Mouse (Mus musculus) embryo, embryonic 9.5 days (tissue): ENCODE results near the gene Grm2.

Experiments used
- DNase-seq: peaks from one replicate; pipeline ENCODE4 v3.0.0-alpha.2; 2017; ENCODE audit errors: extremely low spot score

Grm2 gene

DNA sequence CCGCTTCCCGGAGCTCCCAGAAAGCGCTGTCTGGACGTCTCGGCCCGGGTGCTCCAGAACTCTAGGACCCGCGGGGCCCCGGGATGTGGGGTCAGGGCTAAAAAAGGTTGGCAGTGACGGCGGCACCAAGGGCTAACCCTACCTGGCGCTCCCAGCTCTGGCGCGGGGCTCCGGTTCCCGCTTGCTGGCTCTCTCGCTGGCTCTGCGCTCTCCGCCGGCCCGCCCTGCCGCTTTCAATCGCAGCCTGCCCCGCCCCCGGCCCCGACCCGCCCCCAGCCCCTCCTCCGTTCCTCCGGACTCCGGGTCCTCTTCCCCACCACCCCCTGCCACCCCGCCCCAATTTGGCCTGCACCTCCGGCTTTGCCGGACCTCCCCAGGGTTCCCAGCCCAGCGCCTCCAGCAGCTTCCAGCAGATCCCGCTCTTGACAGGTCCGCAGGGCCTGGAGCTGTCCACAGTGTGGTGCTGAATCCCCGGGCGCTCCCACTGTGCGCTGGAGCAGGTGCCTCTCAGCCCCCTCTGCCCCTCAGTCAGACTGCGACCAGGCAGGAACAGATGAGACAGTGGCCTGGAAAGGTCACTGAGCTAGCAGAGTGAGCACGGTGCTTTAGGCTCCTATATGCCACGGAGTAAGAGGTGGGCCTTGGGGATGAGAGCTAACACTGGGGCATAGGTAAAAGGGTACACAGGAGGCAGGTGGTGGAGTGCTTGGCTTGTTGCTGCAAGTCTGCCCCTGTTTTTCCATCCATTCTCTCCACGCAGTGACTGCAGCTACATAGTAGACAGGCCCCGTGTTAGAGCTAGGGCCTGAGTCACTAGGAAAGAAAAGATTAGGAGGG, at the start of gene Grm2:
TSS of gene Grm2 (minus strand) at position 199 of the 837 bp plus-strand sequence.
- peak; percentile 86 for DNase-seq

GRCm38 (mm10) chr9:106692973-106693481, 37.1 kb upstream of the Grm2 start:
- no peak for DNase-seq

DNA sequence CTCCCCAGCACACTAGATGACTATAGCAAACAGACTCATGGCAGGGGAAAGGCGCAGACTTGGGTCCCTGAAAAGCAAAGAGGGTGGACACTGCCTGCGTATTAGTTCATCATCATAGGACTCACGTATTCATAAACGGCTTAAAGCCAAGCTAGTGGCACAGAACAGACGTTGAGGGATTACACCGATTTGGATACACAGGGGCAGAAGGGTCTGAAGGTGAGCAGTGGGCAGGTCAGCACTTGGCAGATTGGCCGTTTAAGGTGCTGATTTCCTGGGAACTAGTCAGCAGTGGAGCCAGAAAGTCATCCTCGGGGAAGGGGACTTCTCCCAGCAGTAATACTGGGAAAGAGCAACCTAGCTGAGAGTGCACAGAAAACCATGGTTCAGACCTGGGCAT, 33.0 kb upstream of the Grm2 start:
- no peak for DNase-seq

- peak; percentile 77 for DNase-seq
These were observed 31.2 kb upstream of the Grm2 start for GRCm38 (mm10) chr9:106686983-106687650.

- peak; percentile 83 for DNase-seq
These were observed 29.6 kb upstream of the Grm2 start, which contains the start of gene Tex264 for GRCm38 (mm10) chr9:106685249-106686101. Tex264 (minus strand) TSS chr9:106685927.

GRCm38 (mm10) chr9:106684918-106685248, 29.0 kb upstream of the Grm2 start:
- no peak for DNase-seq

- DNase-seq = no peak
These were observed 28.4 kb upstream of the Grm2 start for GRCm38 (mm10) chr9:106684093-106684872.

DNA sequence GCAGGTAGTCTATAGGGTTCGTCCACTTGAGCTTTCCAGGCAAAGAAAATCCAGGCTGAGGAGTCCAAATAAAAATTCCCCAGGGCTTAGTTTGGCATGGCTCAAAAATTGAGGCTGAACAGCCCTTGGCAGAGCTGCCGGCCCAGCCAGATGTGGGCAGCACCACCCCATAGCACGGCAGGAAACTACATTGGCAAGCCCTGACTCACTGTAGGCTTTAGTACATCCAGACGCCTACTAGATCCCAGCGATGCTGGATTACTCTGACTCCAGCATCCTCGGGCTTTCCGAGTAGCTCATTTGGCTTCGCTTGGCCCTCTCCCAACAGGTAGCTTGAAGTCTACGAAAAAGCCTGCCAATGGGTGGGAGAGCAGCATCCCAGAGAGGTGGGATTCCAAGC, 25.1 kb upstream of the Grm2 start:
- DNase-seq = no peak

GRCm38 (mm10) chr9:106678242-106678641, 22.4 kb upstream of the Grm2 start:
- DNase-seq = no peak

GRCm38 (mm10) chr9:106677702-106678101, 21.8 kb upstream of the Grm2 start:
- DNase-seq = no peak

DNA sequence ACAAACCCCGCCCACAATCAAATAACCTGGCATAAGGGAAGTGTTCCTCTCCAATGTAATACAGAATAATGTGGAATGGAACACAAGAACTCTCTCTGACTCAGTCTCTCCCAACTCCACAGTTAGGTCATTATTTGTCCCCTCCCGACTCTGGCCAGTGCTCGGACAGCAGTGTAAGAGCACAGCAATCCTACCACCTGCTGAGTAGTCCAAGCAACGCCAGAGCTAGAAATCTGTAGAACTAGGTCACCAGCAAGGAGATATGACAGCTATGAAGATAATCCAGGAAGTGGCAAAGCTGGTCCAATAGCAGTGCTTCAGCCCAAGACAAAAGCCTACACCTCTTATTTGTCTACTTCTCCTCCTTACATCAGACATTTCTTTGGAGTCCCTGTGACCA, 20.7 kb upstream of the Grm2 start:
- DNase-seq = no peak

DNA sequence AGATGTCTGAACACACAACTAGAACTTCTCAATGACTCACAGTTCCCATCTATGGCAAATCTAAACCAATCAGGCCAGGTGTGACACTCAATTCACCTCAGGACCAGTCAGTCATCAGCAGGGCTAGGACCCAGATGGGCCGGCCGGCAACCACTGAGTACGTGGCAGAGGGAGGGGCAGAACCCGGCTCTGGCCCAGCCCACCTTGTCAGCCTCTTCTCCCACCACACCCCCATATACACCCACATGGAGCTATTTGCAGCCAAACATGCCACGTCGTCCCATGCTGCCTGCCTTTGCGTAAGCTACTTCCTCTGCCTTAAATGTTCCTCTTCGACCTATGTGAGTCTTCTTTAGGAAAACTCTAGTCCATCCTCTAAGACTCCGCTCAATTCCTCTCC, 20.1 kb upstream of the Grm2 start:
- no peak for DNase-seq

DNA sequence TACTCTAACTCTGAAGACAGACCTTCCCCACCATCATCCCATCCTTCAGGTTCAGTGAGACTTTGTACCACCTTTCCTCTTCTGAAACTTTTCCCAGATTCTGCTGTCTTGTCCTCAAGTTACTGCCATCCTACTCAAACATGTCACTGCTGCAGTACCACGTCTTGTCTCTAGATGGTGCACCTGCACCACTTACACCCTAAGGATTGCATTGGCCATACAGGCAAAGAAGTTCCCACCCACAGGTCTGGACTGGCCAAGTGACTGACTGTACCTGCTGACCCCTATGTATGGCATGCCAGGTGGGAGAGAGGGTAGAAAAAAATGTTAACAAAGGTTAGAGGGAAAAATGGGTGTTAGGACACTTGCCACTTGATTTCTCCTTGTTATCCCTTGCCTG, 19.6 kb upstream of the Grm2 start:
- peak; percentile 83 for DNase-seq

- no peak for DNase-seq
These were observed 18.0 kb upstream of the Grm2 start for GRCm38 (mm10) chr9:106673860-106674259.

DNA sequence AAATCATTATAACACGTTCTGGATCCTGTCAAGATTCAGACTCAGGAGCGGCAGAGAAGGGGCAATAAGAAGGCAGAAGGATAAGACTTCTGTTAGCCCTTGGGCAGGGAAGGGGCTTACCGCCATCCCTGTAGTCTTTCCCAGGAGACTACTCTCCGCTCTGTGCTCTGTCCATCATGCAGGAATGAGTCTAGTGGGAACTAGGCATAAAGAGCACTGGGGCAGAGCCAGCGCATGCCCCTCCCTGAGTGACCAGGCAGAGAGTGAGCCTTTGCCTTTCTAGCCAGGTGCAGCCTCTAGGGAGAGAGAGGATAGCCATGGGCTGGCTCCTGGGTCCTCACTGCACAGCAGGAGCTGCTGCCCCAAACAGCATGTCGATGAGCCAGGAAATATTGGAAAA, 9.0 kb upstream of the Grm2 start:
- DNase-seq = no peak

DNA sequence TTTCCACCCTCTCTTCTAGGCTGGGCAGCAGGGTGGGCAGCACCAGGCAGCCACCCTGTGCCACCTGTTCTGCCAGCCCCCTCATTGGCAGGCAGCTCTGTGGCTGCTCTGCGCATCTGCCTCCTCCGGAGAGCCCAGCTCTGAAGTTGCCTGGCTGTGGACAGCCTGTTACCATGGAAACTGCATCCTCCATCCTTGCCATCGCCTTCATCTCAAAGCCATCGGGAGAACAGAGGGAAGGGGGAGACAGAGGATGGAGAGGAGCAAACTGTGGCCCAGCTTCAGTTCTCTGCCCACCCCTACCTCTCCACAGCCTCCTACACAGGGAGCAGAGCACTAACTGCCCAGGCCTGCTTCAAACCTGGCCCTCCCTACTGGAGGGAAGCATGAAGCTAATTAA, 8.6 kb upstream of the Grm2 start:
- no peak for DNase-seq

- DNase-seq = no peak
These were observed 7.3 kb upstream of the Grm2 start for GRCm38 (mm10) chr9:106663200-106663599.

DNA sequence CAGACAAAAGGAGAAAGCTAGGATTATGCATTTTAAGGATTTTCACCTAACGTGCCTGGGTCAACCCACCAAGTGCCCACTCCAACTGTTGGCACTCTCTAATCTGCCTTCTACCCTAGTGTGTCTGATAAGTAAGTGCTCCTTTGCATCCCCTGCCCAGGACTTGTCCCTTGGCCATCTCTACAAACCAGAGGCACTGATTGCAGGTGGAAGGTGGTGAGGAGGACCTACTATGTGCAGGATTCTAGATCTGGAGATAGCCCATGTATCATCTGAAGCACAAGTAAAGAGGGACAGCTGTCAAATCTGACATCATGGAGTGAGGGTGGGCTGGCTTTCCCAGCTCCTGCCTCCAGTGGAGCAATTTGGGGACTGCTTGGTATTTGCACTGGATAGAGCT, 4.1 kb upstream of the Grm2 start:
- no peak for DNase-seq

GRCm38 (mm10) chr9:106659441-106659840, 3.6 kb upstream of the Grm2 start:
- peak; percentile 40 for DNase-seq

DNA sequence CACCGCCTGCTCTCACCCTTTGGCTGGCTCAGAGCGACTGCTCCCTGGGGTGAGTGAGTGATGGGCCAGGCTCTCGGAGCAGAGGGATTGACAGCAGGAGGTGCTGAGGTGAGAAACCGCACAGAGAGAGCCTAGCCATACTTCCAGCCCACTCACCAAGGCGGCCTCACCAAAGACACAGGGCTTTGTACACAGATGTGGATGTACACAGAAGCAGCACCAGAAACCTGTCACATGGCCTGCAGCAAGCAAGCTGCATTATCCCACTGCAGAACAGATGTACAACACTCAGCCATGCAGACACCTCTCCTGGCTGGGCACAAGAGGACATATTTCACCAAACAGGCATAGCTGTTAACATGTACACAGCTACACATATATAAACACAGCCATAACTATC, 1.7 kb upstream of the Grm2 start:
- DNase-seq = no peak

DNA sequence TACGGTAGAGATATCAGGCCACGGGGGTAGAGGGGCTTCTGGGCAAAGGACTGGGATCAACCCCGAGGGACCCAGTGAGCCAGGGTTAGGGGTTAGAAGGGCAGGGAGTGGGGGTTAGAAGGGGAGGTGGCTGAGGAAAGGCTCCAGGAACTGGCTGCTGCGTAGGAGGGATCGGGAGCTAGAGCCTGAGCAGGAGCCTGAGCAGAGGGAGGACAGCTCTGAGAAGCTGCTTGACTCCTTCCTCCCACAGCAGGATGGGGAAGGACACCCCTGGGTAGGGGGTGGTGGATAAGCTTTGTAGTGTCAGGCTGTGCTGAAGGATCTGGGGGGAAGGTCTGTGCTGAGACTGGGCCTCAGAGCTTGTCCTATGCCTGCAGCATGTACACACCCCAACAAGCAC, 938 bp upstream of the Grm2 start:
- DNase-seq = no peak
